Mouse (Mus musculus) C2C12 (cell line): Measurements from ENCODE around the gene Olfr222. TPM values are rescaled to one million over a fixed set of nuclear protein-coding genes. Genes with fewer than 3 reads are reported as not detected.

Source experiments
- H3K27me3 ChIP-seq: one replicate; pipeline ENCODE4 v1.6.1; 2011; ENCODE audit not compliant: control insufficient read depth, insufficient read depth, insufficient read length
- H3K36me3 ChIP-seq: one replicate; pipeline ENCODE4 v1.6.1; 2011; ENCODE audit not compliant: control insufficient read depth, insufficient read depth
- H3K4me3 ChIP-seq: one replicate; pipeline ENCODE4 v1.5.1; 2011; ENCODE audit warnings: mild to moderate bottlenecking, control low read depth; ENCODE audit not compliant: poor library complexity, insufficient read depth, severe bottlenecking
- H3K79me2 ChIP-seq: one replicate; pipeline ENCODE4 v1.6.1; 2011; ENCODE audit not compliant: control insufficient read depth, insufficient read depth
- H3K79me3 ChIP-seq: one replicate; pipeline ENCODE4 v1.6.1; 2011; ENCODE audit warnings: low read depth, control low read depth
- H3ac ChIP-seq: one replicate; pipeline ENCODE3; 2011; ENCODE audit warnings: low read depth; ENCODE audit not compliant: control insufficient read depth, insufficient read length
- CEBPB ChIP-seq: IDR thresholded peaks from one replicate; pipeline ENCODE4 v1.6.1; 2011; ENCODE audit warnings: low read depth, mild to moderate bottlenecking, control low read depth, moderate library complexity
- CTCF ChIP-seq: IDR thresholded peaks from one replicate; pipeline ENCODE4 v1.5.1; 2011; ENCODE audit not compliant: control insufficient read depth, insufficient read depth, insufficient read length
- FOSL1 ChIP-seq: IDR thresholded peaks from one replicate; pipeline ENCODE4 v1.8.0; 2011; ENCODE audit warnings: mild to moderate bottlenecking, low read length; ENCODE audit not compliant: poor library complexity, insufficient read depth, severe bottlenecking
- MAX ChIP-seq: IDR thresholded peaks from one replicate; pipeline ENCODE4 v1.6.1; 2011; ENCODE audit warnings: mild to moderate bottlenecking, control low read depth
- MYOD1 ChIP-seq: IDR thresholded peaks from one replicate; pipeline ENCODE4 v1.6.1; 2011; ENCODE audit warnings: low read depth; ENCODE audit not compliant: control insufficient read depth, insufficient read length
- MYOG ChIP-seq: IDR thresholded peaks from one replicate; pipeline ENCODE4 v1.6.1; 2011; ENCODE audit not compliant: control insufficient read depth, insufficient read length; ENCODE audit errors: extremely low read depth
- USF1 ChIP-seq: IDR thresholded peaks from one replicate; pipeline ENCODE4 v1.6.1; 2011; ENCODE audit warnings: low read depth, mild to moderate bottlenecking, control low read depth, moderate library complexity
- polyA plus RNA-seq: library from polyadenylated mRNA; unstranded; fragments of >200 nt; fragmentation: generic; extraction: Trizol; gene quantifications from one replicate; pipeline ENCODE4 v1.2.1, GENCODE M21; 2012; ENCODE audit warnings: missing spikeins

The Olfr222 gene
- polyA plus RNA-seq, 1 experiment = not detected

DNA sequence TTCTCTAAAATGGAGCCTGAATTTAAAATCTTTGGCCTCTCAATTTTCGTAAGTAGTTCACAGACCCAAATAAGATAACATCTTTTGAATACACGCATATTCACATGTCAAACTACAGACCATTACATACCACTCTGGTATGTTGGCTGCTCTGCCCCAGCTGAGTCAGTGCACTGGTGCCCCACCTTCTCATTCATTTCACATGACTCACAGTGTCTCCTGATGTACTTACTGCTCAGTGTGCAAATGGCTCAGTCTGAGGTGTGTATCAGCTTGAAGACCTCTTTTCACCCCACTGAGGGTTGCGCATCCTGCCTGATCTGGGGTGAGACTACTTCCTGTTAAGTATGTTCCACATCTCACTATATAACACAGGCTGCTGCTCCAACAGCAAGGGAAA lies 24.8 kb upstream of the Olfr222 start:
- peak; percentile 97 for TF ChIP-seq FOSL1
- TF ChIP-seq CTCF = no peak
- no peak for TF ChIP-seq MYOG
- peak; percentile 21 for TF ChIP-seq CEBPB
- TF ChIP-seq MYOD1 = peak; percentile 42
- peak; percentile 50 for TF ChIP-seq MAX
- TF ChIP-seq USF1 = no peak
- no peak overlapping the region for H3K4me3 ChIP-seq
- no peak overlapping the region for H3ac ChIP-seq
- H3K79me2 ChIP-seq = no peaks in the 10 kb centered on the region
- H3K27me3 ChIP-seq = no peaks in the 10 kb centered on the region
- H3K36me3 ChIP-seq = no peaks in the 10 kb centered on the region
- H3K79me3 ChIP-seq = no peaks in the 10 kb centered on the region

DNA sequence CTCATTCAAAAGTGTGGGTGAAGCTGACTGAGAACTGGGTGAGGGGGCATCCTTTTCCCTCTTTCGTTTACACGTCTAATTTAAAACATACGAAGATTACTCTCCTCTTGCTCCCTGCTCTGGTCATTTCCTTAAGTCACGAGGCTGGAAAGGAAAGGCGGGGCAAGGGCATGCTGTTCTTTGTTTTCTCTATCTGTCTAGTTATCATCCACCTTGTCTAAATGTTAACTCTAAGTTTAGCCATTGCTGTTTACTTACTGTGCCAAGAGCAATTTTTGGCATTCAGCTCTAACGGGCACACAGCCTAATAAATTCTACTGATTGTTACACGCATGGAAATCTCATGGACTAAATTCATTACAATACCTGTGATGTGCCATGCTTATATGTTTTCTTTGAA lies 23.2 kb upstream of the Olfr222 start:
- H3K36me3 ChIP-seq = no peaks in the 10 kb centered on the region
- no peak for TF ChIP-seq MAX
- TF ChIP-seq MYOD1 = no peak
- TF ChIP-seq FOSL1 = no peak
- TF ChIP-seq CEBPB = no peak
- no peak for TF ChIP-seq CTCF
- no peak for TF ChIP-seq MYOG
- TF ChIP-seq USF1 = no peak
- H3K79me2 ChIP-seq = no peaks in the 10 kb centered on the region
- H3K79me3 ChIP-seq = no peaks in the 10 kb centered on the region
- no peak overlapping the region for H3ac ChIP-seq
- no peak overlapping the region for H3K4me3 ChIP-seq
- H3K27me3 ChIP-seq = no peaks in the 10 kb centered on the region

DNA sequence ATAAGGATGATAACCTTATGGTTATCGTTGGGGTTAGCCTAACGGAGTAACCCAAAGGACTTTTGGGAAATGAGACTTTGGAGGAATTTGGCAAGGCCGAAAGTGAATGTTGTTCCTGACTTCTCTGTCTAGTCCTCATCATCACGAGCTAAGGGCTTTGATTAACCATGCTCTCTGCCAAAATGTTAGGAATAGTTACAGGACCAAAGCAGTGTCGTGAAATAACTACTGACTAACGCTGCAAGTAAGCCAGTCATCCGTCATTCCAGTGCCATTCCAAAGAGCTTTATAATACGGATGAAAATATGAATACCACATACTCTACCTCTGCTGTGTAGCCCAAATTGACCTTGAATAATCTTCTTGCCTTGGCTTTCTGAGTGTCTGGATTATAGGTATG lies 20.9 kb upstream of the Olfr222 start:
- no peaks in the 10 kb centered on the region for H3K79me2 ChIP-seq
- TF ChIP-seq CEBPB (peak; percentile 89), USF1 (no peak)
- H3K27me3 ChIP-seq = no peaks in the 10 kb centered on the region
- no peak overlapping the region for H3K4me3 ChIP-seq
- no peaks in the 10 kb centered on the region for H3K36me3 ChIP-seq
- H3K79me3 ChIP-seq = no peaks in the 10 kb centered on the region
- H3ac ChIP-seq = no peak overlapping the region

DNA sequence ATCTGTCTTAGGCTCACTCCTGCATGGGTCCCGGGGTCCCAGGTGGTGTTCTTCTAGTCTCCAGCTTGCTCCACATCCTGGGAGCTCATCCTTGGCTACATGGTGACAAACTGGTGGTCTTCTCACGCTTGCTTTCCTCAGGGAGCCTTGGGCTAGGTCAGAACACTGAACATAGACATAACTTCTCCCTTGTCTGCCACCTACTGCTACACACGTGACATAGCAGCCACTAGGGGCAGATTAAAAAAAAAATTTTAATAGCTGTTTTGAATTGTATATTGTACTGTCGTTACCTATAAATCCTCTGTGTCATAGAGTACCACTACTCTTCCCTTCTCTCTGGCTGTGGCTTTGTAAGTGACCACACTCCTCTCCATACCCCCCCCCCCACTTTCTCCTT lies 20.1 kb upstream of the Olfr222 start:
- Histone ChIP-seq H3K36me3 (no peaks in the 10 kb centered on the region), H3K27me3 (no peaks in the 10 kb centered on the region), H3K79me2 (no peaks in the 10 kb centered on the region), H3K79me3 (no peaks in the 10 kb centered on the region), H3K4me3 (no peak overlapping the region), H3ac (no peak overlapping the region)
- TF ChIP-seq FOSL1 (no peak), MAX (no peak), CTCF (no peak), USF1 (no peak), MYOG (no peak), MYOD1 (no peak), CEBPB (no peak)

- TF ChIP-seq MYOG (no peak), MYOD1 (no peak), FOSL1 (no peak), MAX (no peak), CEBPB (no peak), CTCF (no peak), USF1 (no peak)
- H3K36me3 ChIP-seq = no peaks in the 10 kb centered on the region
- H3K79me2 ChIP-seq = no peaks in the 10 kb centered on the region
- H3ac ChIP-seq = no peak within 1 kb of the TSS
- peaks cover 9% of the 10 kb centered on the region for H3K27me3 ChIP-seq
- no peak within 1 kb of the TSS for H3K4me3 ChIP-seq
- H3K79me3 ChIP-seq = no peaks in the 10 kb centered on the region
These were observed 17.2 kb upstream of the Olfr222 start, which contains the start of gene Olfr223 for GRCm38 (mm10) chr11:59593189-59593588. TSS of gene Olfr223 (minus strand) at chr11:59593289.

- H3K4me3 ChIP-seq = no peak overlapping the region
- TF ChIP-seq MYOD1 = no peak
- no peak for TF ChIP-seq CTCF
- TF ChIP-seq MAX = no peak
- no peak for TF ChIP-seq CEBPB
- TF ChIP-seq MYOG = no peak
- TF ChIP-seq USF1 = no peak
- no peak for TF ChIP-seq FOSL1
- H3ac ChIP-seq = no peak overlapping the region
- no peaks in the 10 kb centered on the region for H3K36me3 ChIP-seq
- no peaks in the 10 kb centered on the region for H3K79me3 ChIP-seq
- H3K27me3 ChIP-seq = peaks cover 12% of the 10 kb centered on the region
- H3K79me2 ChIP-seq = no peaks in the 10 kb centered on the region
These were observed 13.5 kb upstream of the Olfr222 start for GRCm38 (mm10) chr11:59589496-59589895.
